Mouse (Mus musculus) thymus, postnatal 10 days (tissue): ENCODE results near the gene Cdh15.

ENCODE experiments used
- DNase-seq, 2 experiments: peaks; one replicate each; pipeline ENCODE4 v3.0.0; 2021; ENCODE audit warnings: low spot score in 2 of 2

The Cdh15 gene

GRCm38 (mm10) chr8:122891440-122891839, 43.7 kb downstream of the Cdh15 start:
- no peak for DNase-seq

- no peak for DNase-seq
Measured at GRCm38 (mm10) chr8:122893451-122893850, 45.7 kb downstream of the Cdh15 start.

GRCm38 (mm10) chr8:122896317-122896716, 48.6 kb downstream of the Cdh15 start:
- DNase-seq = no peak

- no peak for DNase-seq
Measured at GRCm38 (mm10) chr8:122897200-122897599, 49.4 kb downstream of the Cdh15 start.

GRCm38 (mm10) chr8:122898018-122898417, 50.3 kb downstream of the Cdh15 start:
- DNase-seq = no peak

GRCm38 (mm10) chr8:122898473-122898872, 50.7 kb downstream of the Cdh15 start:
- no peak for DNase-seq

GRCm38 (mm10) chr8:122899085-122899484, 51.3 kb downstream of the Cdh15 start:
- no peak for DNase-seq

- DNase-seq = no peak
Measured at GRCm38 (mm10) chr8:122901476-122901875, 53.7 kb downstream of the Cdh15 start.

- no peak for DNase-seq
Measured at GRCm38 (mm10) chr8:122901892-122902515, 54.2 kb downstream of the Cdh15 start.

GRCm38 (mm10) chr8:122902581-122902980, 54.8 kb downstream of the Cdh15 start:
- DNase-seq = no peak

GRCm38 (mm10) chr8:122903002-122903401, 55.2 kb downstream of the Cdh15 start:
- no peak for DNase-seq

- DNase-seq = no peak
Measured at GRCm38 (mm10) chr8:122904496-122904895, 56.7 kb downstream of the Cdh15 start.

GRCm38 (mm10) chr8:122905346-122905745, 57.6 kb downstream of the Cdh15 start:
- DNase-seq = no peak

- peak; percentile 71 to 91 for DNase-seq
Measured at GRCm38 (mm10) chr8:122906463-122907021, 58.8 kb downstream of the Cdh15 start.

- no peak for DNase-seq
Measured at GRCm38 (mm10) chr8:122912150-122912549, 64.4 kb downstream of the Cdh15 start.

- no peak for DNase-seq
Measured at GRCm38 (mm10) chr8:122912871-122913270, 65.1 kb downstream of the Cdh15 start.

GRCm38 (mm10) chr8:122916766-122917165, 69.0 kb downstream of the Cdh15 start:
- peak in 1 of 2 experiments; percentile 25 for DNase-seq
